ENCODE assay signal across 28 mouse cellular contexts in genomic region chr16:29956904-29957303, GRCm38 (mm10).
A peak's percentile ranks its signal among the peaks of the same experiment; 100 is the strongest.
DNase-seq lines count a peak whose midpoint lies in the region; ATAC-seq and TF ChIP-seq lines count a peak whose summit lies in the region.
"Had no signal": no experiment of that assay in that cellular context is flagged by ENCODE, and none has a peak within 500 bp of the region (broad histone marks: within the 10 kb centered on the region; RNA-seq: fewer than 3 reads in every experiment).

No protein-coding gene starts in this region.

- H3K4me1 ChIP-seq in embryonic facial prominence, embryonic 14.5 days (ENCODE audit: control insufficient read depth, insufficient read depth, low read length): peaks cover 16% of the 10 kb centered on the region
- peaks cover 14% of the 10 kb centered on the region for H3K4me1 ChIP-seq in embryonic facial prominence, embryonic 10.5 days
- H3K4me1 ChIP-seq in thymus, adult 2 months (replicated peaks; ENCODE audit: control insufficient read depth, insufficient read depth, low read length): no peaks in the 10 kb centered on the region
- H3K4me1 ChIP-seq: forebrain, embryonic 13.5 days; hindbrain, embryonic 15.5 days; midbrain, embryonic 12.5 days had no signal

- TF ChIP-seq POLR2A in thymus, adult 2 months (IDR thresholded peaks at IDR 0.05; ENCODE audit: control insufficient read depth, extremely low read depth, insufficient read depth, low read length, poor library complexity): no peak

- no peaks in the 10 kb centered on the region for H3K36me3 ChIP-seq in embryonic facial prominence, embryonic 14.5 days (ENCODE audit: control insufficient read depth, insufficient read depth, low read length)
- no peaks in the 10 kb centered on the region for H3K36me3 ChIP-seq in embryonic facial prominence, embryonic 10.5 days (replicated peaks)
- H3K36me3 ChIP-seq in thymus, adult 2 months (ENCODE audit: control insufficient read depth, insufficient read depth, low read length): no peaks in the 10 kb centered on the region
- H3K36me3 ChIP-seq: hindbrain, embryonic 10.5 days; hindbrain, embryonic 15.5 days; limb, embryonic 13.5 days; midbrain, embryonic 12.5 days had no signal

- peak; percentile 33 for DNase-seq in embryonic facial prominence, embryonic 14.5 days (ENCODE audit: low spot score)
- DNase-seq in embryonic facial prominence, embryonic 10.5 days (ENCODE audit: low spot score): no peak
- DNase-seq in right cerebral cortex, adult 18-20 months: peak; percentile 48
- no peak for DNase-seq in right cerebral cortex, postnatal 25 days
- DNase-seq in right cerebral cortex, postnatal 10 days (ENCODE audit: low spot score in 2 of 2): peak; percentile 79 to 89
- no peak for DNase-seq in spleen, adult 18-20 months
- no peak for DNase-seq in cerebellum, adult 18-20 months
- no peak for DNase-seq in thymus, adult 2 months
- DNase-seq: adrenal gland, adult 8-10 months; cerebellum, adult 11-12 months; cerebellum, postnatal 10 days; gastrocnemius, postnatal 14 days; heart, postnatal 14 days; kidney, adult 2 months; kidney, postnatal 36 days; liver, postnatal 0 days; lung, postnatal 4 days; retina, postnatal 1 day had no signal

- no peak overlapping the region for H3K27ac ChIP-seq in embryonic facial prominence, embryonic 14.5 days (replicated peaks; ENCODE audit: low read depth, low read length)
- no peak overlapping the region for H3K27ac ChIP-seq in embryonic facial prominence, embryonic 10.5 days (replicated peaks)
- H3K27ac ChIP-seq in thymus, adult 2 months (ENCODE audit: control insufficient read depth, insufficient read depth, low read length): no peak overlapping the region
- H3K27ac ChIP-seq: forebrain, embryonic 13.5 days; hindbrain, embryonic 10.5 days; hindbrain, embryonic 15.5 days; layer of hippocampus, adult 2 months; limb, embryonic 13.5 days; midbrain, embryonic 12.5 days; stomach, postnatal 0 days had no signal

- H3K9me3 ChIP-seq in embryonic facial prominence, embryonic 14.5 days (ENCODE audit: control insufficient read depth, low read length): no peaks in the 10 kb centered on the region
- no peaks in the 10 kb centered on the region for H3K9me3 ChIP-seq in embryonic facial prominence, embryonic 10.5 days
- H3K9me3 ChIP-seq: forebrain, embryonic 13.5 days; hindbrain, embryonic 10.5 days; hindbrain, embryonic 15.5 days; limb, embryonic 13.5 days; megakaryocyte, embryonic 14.5 days; midbrain, embryonic 12.5 days had no signal

- no peak overlapping the region for H3K4me3 ChIP-seq in embryonic facial prominence, embryonic 14.5 days (ENCODE audit: low read depth, low read length)
- H3K4me3 ChIP-seq in embryonic facial prominence, embryonic 10.5 days: no peak overlapping the region
- H3K4me3 ChIP-seq in thymus, adult 2 months (ENCODE audit: control insufficient read depth, insufficient read depth, low read length): no peak overlapping the region
- H3K4me3 ChIP-seq: forebrain, embryonic 13.5 days; hindbrain, embryonic 10.5 days; hindbrain, embryonic 15.5 days; layer of hippocampus, adult 2 months; limb, embryonic 13.5 days; megakaryocyte, embryonic 14.5 days; midbrain, embryonic 12.5 days had no signal

- no peak overlapping the region for H3K9ac ChIP-seq in embryonic facial prominence, embryonic 14.5 days (ENCODE audit: low read depth, low read length)
- H3K9ac ChIP-seq: forebrain, embryonic 13.5 days; hindbrain, embryonic 15.5 days; limb, embryonic 13.5 days; liver, postnatal 0 days; midbrain, embryonic 12.5 days had no signal

- WGBS in embryonic facial prominence, embryonic 14.5 days: 53% methylated on average over 7 of the region's 7 CpGs
- WGBS in embryonic facial prominence, embryonic 10.5 days: 83% methylated on average over 7 of the region's 7 CpGs
- 92% methylated on average over 7 of the region's 7 CpGs for WGBS in thymus, adult 2 months

- TF ChIP-seq CTCF in thymus, adult 2 months (IDR thresholded peaks at IDR 0.05; ENCODE audit: borderline replicate concordance, control insufficient read depth, extremely low read depth, insufficient read depth, low read length, poor library complexity): no peak

- no peak overlapping the region for H3K4me2 ChIP-seq in embryonic facial prominence, embryonic 14.5 days (ENCODE audit: low read depth, low read length)
- H3K4me2 ChIP-seq: forebrain, embryonic 13.5 days; hindbrain, embryonic 15.5 days; limb, embryonic 13.5 days; liver, embryonic 11.5 days; midbrain, embryonic 12.5 days had no signal

- no peaks in the 10 kb centered on the region for H3K27me3 ChIP-seq in embryonic facial prominence, embryonic 14.5 days (replicated peaks; ENCODE audit: control insufficient read depth, insufficient read depth, low read length)
- 0 out of 2 replicates have a peak, but pooled peaks cover 6% of the 10 kb centered on the region for H3K27me3 ChIP-seq in embryonic facial prominence, embryonic 10.5 days (replicated peaks; ENCODE audit: low read depth, poor library complexity, severe bottlenecking)
- H3K27me3 ChIP-seq in thymus, adult 2 months (ENCODE audit: control insufficient read depth, insufficient read depth, low read length): no peaks in the 10 kb centered on the region
- H3K27me3 ChIP-seq: CH12.LX; forebrain, embryonic 13.5 days; hindbrain, embryonic 15.5 days had no signal

- no peak for ATAC-seq in embryonic facial prominence, embryonic 14.5 days (ENCODE audit: low read depth)
- ATAC-seq: forebrain, embryonic 13.5 days; liver, postnatal 0 days had no signal

Comparison
In these comparisons a context has a peak if more than half of its experiments do, and no peak if none do; other contexts are left out.
1. DNase-seq: peak in embryonic facial prominence, embryonic 14.5 days (single experiment), right cerebral cortex, adult 18-20 months (single experiment) and right cerebral cortex, postnatal 10 days (2 of 2); none in embryonic facial prominence, embryonic 10.5 days (single experiment), right cerebral cortex, postnatal 25 days (single experiment), spleen, adult 18-20 months (0 of 2), cerebellum, adult 18-20 months (0 of 2) and thymus, adult 2 months (single experiment).